Mouse (Mus musculus): ENCODE measurements around the gene BC029722.

BC029722 gene

GRCm38 (mm10) chr2:155786905-155787304 is 32.3 kb downstream of the BC029722 start:
- no peak for DNase-seq (ENCODE audit: inconsistent age in 2 of 2, low spot score in 1 of 2)

- peak in 1 of 2 experiments; percentile 41 for DNase-seq (ENCODE audit: inconsistent age in 2 of 2, low spot score in 1 of 2)
These were observed 34.7 kb downstream of the BC029722 start for GRCm38 (mm10) chr2:155784534-155784933.

GRCm38 (mm10) chr2:155779506-155779905 is 39.7 kb downstream of the BC029722 start:
- DNase-seq (ENCODE audit: inconsistent age in 2 of 2, low spot score in 1 of 2): no peak

GRCm38 (mm10) chr2:155779066-155779465 is 40.2 kb downstream of the BC029722 start:
- peak in 1 of 2 experiments; percentile 34 for DNase-seq (ENCODE audit: inconsistent age in 2 of 2, low spot score in 1 of 2)

- no peak for DNase-seq (ENCODE audit: inconsistent age in 2 of 2, low spot score in 1 of 2)
These were observed 41.2 kb downstream of the BC029722 start for GRCm38 (mm10) chr2:155778004-155778403.

GRCm38 (mm10) chr2:155777688-155777985 is 41.6 kb downstream of the BC029722 start:
- DNase-seq (ENCODE audit: inconsistent age in 2 of 2, low spot score in 1 of 2): no peak

GRCm38 (mm10) chr2:155776824-155777687 is 42.2 kb downstream of the BC029722 start:
- DNase-seq (ENCODE audit: inconsistent age in 2 of 2, low spot score in 1 of 2): no peak

GRCm38 (mm10) chr2:155775685-155776263 is 43.5 kb downstream of the BC029722 start:
- peak; percentile 75 to 90 for DNase-seq (ENCODE audit: inconsistent age in 2 of 2, low spot score in 1 of 2)

- no peak for DNase-seq (ENCODE audit: inconsistent age in 2 of 2, low spot score in 1 of 2)
These were observed 44.1 kb downstream of the BC029722 start, which contains the start of gene Mmp24 for GRCm38 (mm10) chr2:155774927-155775684. Gene Mmp24 (plus strand): TSS chr2:155775342.

- no peak for DNase-seq (ENCODE audit: inconsistent age in 2 of 2, low spot score in 1 of 2)
These were observed 44.8 kb downstream of the BC029722 start for GRCm38 (mm10) chr2:155774261-155774926.

GRCm38 (mm10) chr2:155773664-155774063 is 45.6 kb downstream of the BC029722 start:
- no peak for DNase-seq (ENCODE audit: inconsistent age in 2 of 2, low spot score in 1 of 2)
